Mouse (Mus musculus): ENCODE data around the gene Golph3.

DNA sequence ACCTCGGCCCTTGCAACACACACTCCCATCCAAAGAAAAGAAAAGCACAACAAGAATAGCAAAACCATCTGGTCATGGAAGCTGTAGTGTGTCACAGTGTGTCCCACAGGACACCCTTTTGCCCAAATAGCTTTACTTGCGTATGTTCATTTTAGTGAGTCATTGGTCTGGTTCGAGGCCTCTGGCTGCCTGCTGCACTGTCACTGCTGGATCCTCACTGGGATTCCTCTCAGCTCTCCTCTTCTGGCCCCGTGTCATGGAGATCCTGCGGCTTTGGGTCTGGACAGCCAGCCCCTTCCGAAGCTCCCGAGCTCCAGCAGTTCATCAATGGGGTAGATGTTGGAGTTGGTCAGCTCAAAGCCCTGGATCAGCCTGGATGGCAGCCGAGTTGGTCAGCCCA, 2.8 kb upstream of the Golph3 start:
- no peak for TF ChIP-seq CTCF (IDR thresholded peaks at IDR 0.05; ENCODE audit: borderline replicate concordance, insufficient read depth, low read depth, low read length)
- no peak for TF ChIP-seq POLR2A (IDR thresholded peaks at IDR 0.05; ENCODE audit: borderline replicate concordance, insufficient read depth, low read length)
